Mouse (Mus musculus) heart, adult 8-10 months (tissue): ENCODE measurements at regions not wholly inside any gene's neighbourhood (a gene's known extent, or its start where the extent isn't known, plus 50 kb on each side); places are given as distances from the start of the nearest gene placed in this dataset.

ENCODE experiments used
- DNase-seq: peaks from one replicate; pipeline ENCODE4 v3.0.0; 2022; ENCODE audit warnings: low spot score

GRCm38 (mm10) chr1:44849366-44849951 lies 298.1 kb downstream of the Gulp1 start:
- DNase-seq = no peak

DNA sequence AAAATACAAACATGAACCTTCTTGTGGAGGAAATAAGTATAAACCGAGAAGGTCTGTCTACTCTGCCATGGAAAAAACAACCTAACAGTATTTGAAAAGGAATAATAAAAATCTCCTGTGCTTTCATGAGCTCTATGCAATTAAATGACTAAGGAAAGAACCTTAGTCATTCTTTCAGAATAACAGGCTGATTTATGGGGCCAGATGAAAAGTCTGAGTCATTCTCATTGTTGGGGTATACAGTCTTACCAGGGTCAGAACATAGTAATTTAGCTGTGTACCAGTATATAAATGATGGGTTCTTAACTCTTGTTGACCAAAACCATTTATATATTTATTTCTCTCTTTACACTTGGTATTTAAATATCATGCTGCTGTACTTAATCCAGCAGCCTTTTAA lies 312.1 kb downstream of the Gulp1 start:
- DNase-seq = no peak

DNA sequence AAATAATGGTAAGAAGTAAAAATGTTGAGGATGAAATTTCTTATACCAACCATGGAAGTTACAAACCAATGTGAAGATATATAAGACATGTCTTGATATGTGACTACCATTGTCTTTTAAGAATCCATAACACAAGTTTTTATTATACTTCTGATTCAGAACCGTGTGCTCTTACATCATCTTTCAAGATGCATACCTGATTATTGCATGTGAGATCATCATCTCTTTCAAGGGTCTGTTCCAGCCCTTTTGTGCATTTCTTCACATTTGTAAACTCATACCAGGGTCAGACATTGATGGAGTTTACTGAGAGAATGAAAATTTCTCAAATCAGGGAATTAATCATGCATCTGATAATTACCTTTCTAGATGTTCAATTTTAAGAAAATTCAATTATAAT lies 312.5 kb downstream of the Gulp1 start:
- no peak for DNase-seq

DNA sequence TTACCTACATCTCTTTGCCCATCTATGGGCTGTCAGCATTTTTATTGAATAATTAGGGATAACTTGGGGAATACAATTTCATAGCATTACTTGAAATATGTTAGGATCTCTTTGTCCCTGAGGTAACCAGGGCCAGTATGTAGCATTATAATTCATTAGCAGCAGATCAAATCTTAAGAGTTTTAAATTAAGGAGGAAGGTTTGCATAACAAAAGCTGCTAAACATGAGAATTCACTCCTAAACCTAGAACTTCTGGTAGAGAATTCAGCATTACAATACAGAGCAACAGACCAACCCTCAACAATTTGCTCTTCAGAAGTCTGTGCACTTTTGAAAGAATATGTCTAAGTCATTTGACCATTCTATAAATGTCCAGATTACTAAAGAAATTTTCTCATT lies 340.3 kb downstream of the Gulp1 start:
- DNase-seq = no peak

DNA sequence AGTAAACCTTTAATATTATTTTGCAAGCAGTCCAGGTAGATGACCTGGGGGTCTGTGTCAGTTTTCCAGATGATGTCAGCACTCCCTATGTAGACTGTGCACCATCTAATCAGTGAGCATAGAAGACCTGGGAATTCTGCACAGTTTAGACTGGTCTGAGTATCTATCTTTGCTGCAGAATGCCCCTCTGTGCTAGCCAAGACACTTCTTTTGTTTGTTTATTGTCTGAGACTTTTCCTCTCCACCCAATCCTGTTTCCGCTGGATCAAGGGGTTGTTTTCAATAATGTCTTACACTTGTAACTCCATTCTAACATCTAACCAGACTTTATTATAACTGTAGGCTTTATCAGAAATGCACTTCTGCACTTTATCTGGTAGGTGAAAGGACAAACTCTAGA lies 341.1 kb downstream of the Gulp1 start:
- DNase-seq = peak; percentile 31
